Mouse (Mus musculus): ENCODE measurements around the gene Coro1c.

- TF ChIP-seq CTCF (IDR thresholded peaks at IDR 0.05) (no peak), EP300 (IDR thresholded peaks at IDR 0.05) (peak; percentile 64; the same call in 1 of the 2 replicates)
These were observed 100.4 kb downstream of the Coro1c start for GRCm38 (mm10) chr5:113808177-113808576.

Measured in lung, postnatal 0 days (tissue).